Mouse (Mus musculus) stomach, postnatal 0 days (tissue): ENCODE data around the gene Gm42791. TPM values are rescaled to one million over a fixed set of nuclear protein-coding genes. Genes with fewer than 3 reads are reported as not detected.

Experiments
- ATAC-seq: fragments of 200-750 bp; cut with Nextera tagmentation; 2 replicates; pipeline ENCODE4 v1.8.0; 2017; ENCODE audit not compliant: low FRiP score, low TSS enrichment
- DNase-seq: peaks from one replicate; pipeline ENCODE4 v3.0.0-alpha.2; 2016; ENCODE audit warnings: low spot score
- H3K27ac ChIP-seq: fragments of 300-500 bp; sonication (generic); replicated peaks from 2 replicates; pipeline ENCODE4 v1.5.1; 2014; ENCODE audit warnings: mild to moderate bottlenecking, control low read depth
- H3K27me3 ChIP-seq: fragments of 300-500 bp; sonication (generic); 2 replicates; pipeline ENCODE4 v1.6.1; 2014; ENCODE audit warnings: low read length; ENCODE audit not compliant: control insufficient read depth, insufficient read depth
- H3K36me3 ChIP-seq: fragments of 300-500 bp; sonication (generic); 2 replicates; pipeline ENCODE4 v1.6.1; 2014; ENCODE audit warnings: low read length, mixed read lengths; ENCODE audit not compliant: control insufficient read depth, insufficient read depth
- H3K4me1 ChIP-seq: fragments of 300-500 bp; sonication (generic); replicated peaks from 2 replicates; pipeline ENCODE4 v1.6.1; 2014; ENCODE audit warnings: antibody characterized with exemption; ENCODE audit not compliant: control insufficient read depth, insufficient read depth
- H3K4me2 ChIP-seq: fragments of 300-500 bp; sonication (generic); replicated peaks from 2 replicates; pipeline ENCODE4 v1.6.1; 2014; ENCODE audit warnings: low read depth, mild to moderate bottlenecking, control low read depth, moderate library complexity
- H3K4me3 ChIP-seq: fragments of 300-500 bp; sonication (generic); 2 replicates; pipeline ENCODE4 v1.5.1; 2014; ENCODE audit warnings: low read depth, low read length, control low read depth
- H3K9ac ChIP-seq: fragments of 300-500 bp; sonication (generic); 2 replicates; pipeline ENCODE4 v1.6.1; 2014; ENCODE audit warnings: mild to moderate bottlenecking, low read length, control low read depth, mixed read lengths
- H3K9me3 ChIP-seq: fragments of 300-500 bp; sonication (generic); 2 replicates; pipeline ENCODE4 v1.6.1; 2016; ENCODE audit warnings: low read length; ENCODE audit not compliant: control insufficient read depth
- CTCF ChIP-seq: IDR thresholded peaks from 2 replicates; pipeline ENCODE4 v1.5.1; 2016; ENCODE audit warnings: antibody characterized with exemption, low read depth, mild to moderate bottlenecking, moderate library complexity
- EP300 ChIP-seq: optimal IDR thresholded peaks from 2 replicates; pipeline ENCODE3; 2016; ENCODE audit warnings: antibody characterized with exemption
- WGBS: fragments of 180-500 bp; shearing (Covaris S2); extraction: QIAGEN DNeasy Blood & Tissue Kit; methylation state at CpG from one replicate; pipeline ENCODE4 v1.1.7; 2014; 5-methylcytosine and 5-hydroxymethylcytosine counted together
- polyA plus RNA-seq: library from polyadenylated mRNA; unstranded; fragments of >200 nt; fragmentation: Nextera tagmentation; extraction: Ambion mirVana; gene quantifications from 2 replicates; pipeline ENCODE4 v1.2.1, GENCODE M21; 2015

Gm42791 gene
- polyA plus RNA-seq, 1 experiment from 2014 or later = 0.99 TPM

- no peaks in the 10 kb centered on the region for H3K9me3 ChIP-seq
- H3K9ac ChIP-seq = no peak overlapping the region
- no peak overlapping the region for H3K4me2 ChIP-seq
- H3K27me3 ChIP-seq = no peaks in the 10 kb centered on the region
- H3K4me1 ChIP-seq = no peaks in the 10 kb centered on the region
- no peak overlapping the region for H3K27ac ChIP-seq
- no peak for TF ChIP-seq EP300
- TF ChIP-seq CTCF = no peak
- 50% methylated on average over 3 of the region's 3 CpGs for WGBS
- ATAC-seq = no peak
- no peaks in the 10 kb centered on the region for H3K36me3 ChIP-seq
- no peak for DNase-seq
- no peak overlapping the region for H3K4me3 ChIP-seq
Observed at GRCm38 (mm10) chr5:148912262-148912661, 82.7 kb downstream of the Gm42791 start.

- Histone ChIP-seq H3K4me3 (no peak overlapping the region), H3K9me3 (no peaks in the 10 kb centered on the region), H3K4me1 (no peaks in the 10 kb centered on the region), H3K4me2 (no peak overlapping the region), H3K27me3 (no peaks in the 10 kb centered on the region), H3K9ac (no peak overlapping the region), H3K36me3 (no peaks in the 10 kb centered on the region), H3K27ac (no peak overlapping the region)
- DNase-seq (no peak), ATAC-seq (no peak)
- no peak for TF ChIP-seq CTCF
- TF ChIP-seq EP300 = no peak
- WGBS = 83% methylated on average over 4 of the region's 4 CpGs
Observed at GRCm38 (mm10) chr5:148910066-148910465, 84.9 kb downstream of the Gm42791 start.

GRCm38 (mm10) chr5:148909402-148909801, 85.5 kb downstream of the Gm42791 start:
- whole genome bisulfite sequencing = 40% methylated on average over 6 of the region's 6 CpGs
- H3K4me1 ChIP-seq = no peaks in the 10 kb centered on the region
- no peaks in the 10 kb centered on the region for H3K36me3 ChIP-seq
- H3K4me3 ChIP-seq = no peak overlapping the region
- no peaks in the 10 kb centered on the region for H3K9me3 ChIP-seq
- peak; percentile 74 for TF ChIP-seq CTCF
- no peak for TF ChIP-seq EP300
- no peak for DNase-seq
- ATAC-seq = no peak
- no peaks in the 10 kb centered on the region for H3K27me3 ChIP-seq
- H3K4me2 ChIP-seq = no peak overlapping the region
- no peak overlapping the region for H3K27ac ChIP-seq
- H3K9ac ChIP-seq = no peak overlapping the region

- Histone ChIP-seq H3K4me1 (no peaks in the 10 kb centered on the region), H3K9me3 (no peaks in the 10 kb centered on the region), H3K36me3 (no peaks in the 10 kb centered on the region), H3K27ac (no peak overlapping the region), H3K4me3 (no peak overlapping the region), H3K4me2 (no peak overlapping the region), H3K9ac (no peak overlapping the region), H3K27me3 (no peaks in the 10 kb centered on the region)
- WGBS = 39% methylated on average over 7 of the region's 7 CpGs
- no peak for TF ChIP-seq EP300
- peak; percentile 31; the same call in 1 of the 2 replicates for TF ChIP-seq CTCF
- ATAC-seq (peak; percentile 30; the same call in 1 of the 2 replicates), DNase-seq (no peak)
Observed at GRCm38 (mm10) chr5:148909057-148909395, 85.9 kb downstream of the Gm42791 start.

GRCm38 (mm10) chr5:148908191-148909056, 86.5 kb downstream of the Gm42791 start:
- Histone ChIP-seq H3K4me2 (no peak overlapping the region), H3K27me3 (no peaks in the 10 kb centered on the region), H3K4me1 (no peaks in the 10 kb centered on the region), H3K9ac (no peak overlapping the region), H3K9me3 (no peaks in the 10 kb centered on the region), H3K4me3 (no peak overlapping the region), H3K27ac (no peak overlapping the region), H3K36me3 (no peaks in the 10 kb centered on the region)
- 69% methylated on average over 17 of the region's 17 CpGs for WGBS
- TF ChIP-seq EP300 = no peak
- no peak for ATAC-seq
- no peak for DNase-seq

DNA sequence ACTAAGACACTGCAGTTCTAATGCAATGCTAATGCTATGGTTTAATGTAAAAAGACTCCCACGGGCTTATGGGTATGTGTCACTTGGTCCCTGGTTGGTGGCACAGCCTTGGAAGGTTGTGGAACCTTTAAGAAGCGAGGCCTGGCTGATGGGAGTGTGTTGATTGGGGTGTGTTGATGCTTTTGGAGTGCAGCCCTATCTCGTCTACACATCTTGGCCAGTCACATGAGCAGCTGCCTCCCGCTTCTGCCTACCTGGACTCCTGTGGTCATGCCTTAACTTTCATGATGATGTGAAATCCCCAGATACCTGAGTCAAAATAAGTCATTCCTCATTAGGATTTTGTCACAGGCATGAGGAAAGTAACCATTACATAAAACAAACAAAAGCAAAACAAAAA, 88.6 kb downstream of the Gm42791 start:
- no peak overlapping the region for H3K9ac ChIP-seq
- H3K27me3 ChIP-seq = no peaks in the 10 kb centered on the region
- H3K36me3 ChIP-seq = 0 out of 2 replicates have a peak, but pooled peaks cover 2% of the 10 kb centered on the region
- TF ChIP-seq CTCF (no peak), EP300 (no peak)
- ATAC-seq (no peak), DNase-seq (no peak)
- H3K4me2 ChIP-seq = no peak overlapping the region
- no peak overlapping the region for H3K27ac ChIP-seq
- 81% methylated on average over 4 of the region's 4 CpGs for WGBS
- H3K9me3 ChIP-seq = no peaks in the 10 kb centered on the region
- H3K4me3 ChIP-seq = no peak overlapping the region
- H3K4me1 ChIP-seq = no peaks in the 10 kb centered on the region
